Mouse (Mus musculus): ENCODE data around the gene Tmem215.

- TF ChIP-seq CTCF (IDR thresholded peaks at IDR 0.05; ENCODE audit: low read depth, low read length) (no peak), POLR2A (IDR thresholded peaks at IDR 0.05; ENCODE audit: borderline replicate concordance, low read depth, low read length) (no peak)
Observed at GRCm38 (mm10) chr4:40496354-40496753, 24.4 kb downstream of the Tmem215 start.

Measured in bone marrow macrophage, adult 2 months (primary cell).